Mouse (Mus musculus) lung, embryonic 14.5 days (tissue): ENCODE data around the gene Fam117a. TPM values are rescaled to one million over a fixed set of nuclear protein-coding genes. Genes with fewer than 3 reads are reported as not detected.

Experiments used
- ATAC-seq: fragments of 200-750 bp; cut with Nextera tagmentation; 2 replicates; pipeline ENCODE4 v1.8.0; 2017; ENCODE audit warnings: mild to moderate bottlenecking, moderate TSS enrichment, moderate library complexity; ENCODE audit not compliant: insufficient read depth
- DNase-seq: peaks from one replicate; pipeline ENCODE4 v3.0.0-alpha.2; 2015
- H3K27ac ChIP-seq: fragments of 300-500 bp; sonication (generic); 2 replicates; pipeline ENCODE4 v1.5.1; 2014; ENCODE audit warnings: low read depth, mild to moderate bottlenecking, moderate library complexity
- H3K27me3 ChIP-seq: fragments of 300-500 bp; sonication (generic); 2 replicates; pipeline ENCODE4 v1.6.1; 2014; ENCODE audit warnings: low read length, control low read depth; ENCODE audit not compliant: insufficient read depth
- H3K36me3 ChIP-seq: fragments of 300-500 bp; sonication (generic); 2 replicates; pipeline ENCODE4 v1.6.1; 2014; ENCODE audit warnings: control low read depth; ENCODE audit not compliant: insufficient read depth
- H3K4me1 ChIP-seq: fragments of 300-500 bp; sonication (generic); 2 replicates; pipeline ENCODE4 v1.6.1; 2014; ENCODE audit warnings: antibody characterized with exemption, control low read depth; ENCODE audit not compliant: insufficient read depth
- H3K4me2 ChIP-seq: fragments of 300-500 bp; sonication (generic); 2 replicates; pipeline ENCODE4 v1.6.1; 2014; ENCODE audit warnings: mild to moderate bottlenecking
- H3K4me3 ChIP-seq: fragments of 300-500 bp; sonication (generic); 2 replicates; pipeline ENCODE4 v1.5.1; 2014; ENCODE audit warnings: low read depth, low read length
- H3K9ac ChIP-seq: fragments of 300-500 bp; sonication (generic); 2 replicates; pipeline ENCODE4 v1.6.1; 2014
- H3K9me3 ChIP-seq: fragments of 300-500 bp; sonication (generic); 2 replicates; pipeline ENCODE4 v1.6.1; 2016; ENCODE audit warnings: low read depth, low read length, control low read depth
- CTCF ChIP-seq: IDR thresholded peaks from 2 replicates; pipeline ENCODE4 v1.5.1; 2016; ENCODE audit warnings: antibody characterized with exemption, low read depth
- WGBS: fragments of 180-500 bp; shearing (Covaris S2); extraction: QIAGEN DNeasy Blood & Tissue Kit; methylation state at CpG from one replicate; pipeline ENCODE4 v1.1.7; 2014; 5-methylcytosine and 5-hydroxymethylcytosine counted together
- polyA plus RNA-seq: library from polyadenylated mRNA; unstranded; fragments of >200 nt; fragmentation: Nextera tagmentation; extraction: Ambion mirVana; gene quantifications from 2 replicates; pipeline ENCODE4 v1.2.1, GENCODE M21; 2014

Fam117a gene
- polyA plus RNA-seq, 1 experiment from 2014 or later: 14.6 TPM

GRCm38 (mm10) chr11:95397843-95398835 lies 61.3 kb downstream of the Fam117a start:
- Histone ChIP-seq H3K9me3 (no peaks in the 10 kb centered on the region), H3K4me1 (no peaks in the 10 kb centered on the region), H3K27ac (no peak overlapping the region), H3K27me3 (no peaks in the 10 kb centered on the region; the same call in 1 of the 2 replicates), H3K9ac (no peak overlapping the region), H3K4me2 (peak overlapping the region; percentile 39; the same call in 1 of the 2 replicates), H3K4me3 (no peak overlapping the region), H3K36me3 (no peaks in the 10 kb centered on the region)
- 49% methylated on average over 14 of the region's 14 CpGs for WGBS
- ATAC-seq: no peak
- DNase-seq: peak; percentile 85
- TF ChIP-seq CTCF: peak; percentile 95

GRCm38 (mm10) chr11:95399520-95400020 lies 62.8 kb downstream of the Fam117a start:
- no peak overlapping the region for H3K9ac ChIP-seq
- H3K4me3 ChIP-seq: no peak overlapping the region
- H3K4me1 ChIP-seq: 0 out of 2 replicates have a peak, but pooled peaks cover 7% of the 10 kb centered on the region
- H3K4me2 ChIP-seq: no peak overlapping the region
- ATAC-seq: no peak
- no peak for TF ChIP-seq CTCF
- DNase-seq: no peak
- H3K9me3 ChIP-seq: no peaks in the 10 kb centered on the region
- no peak overlapping the region for H3K27ac ChIP-seq
- no peaks in the 10 kb centered on the region for H3K36me3 ChIP-seq
- 62% methylated on average over 13 of the region's 13 CpGs for WGBS
- H3K27me3 ChIP-seq: no peaks in the 10 kb centered on the region; the same call in 1 of the 2 replicates

- H3K9me3 ChIP-seq: no peaks in the 10 kb centered on the region
- H3K27me3 ChIP-seq: no peaks in the 10 kb centered on the region; the same call in 1 of the 2 replicates
- ATAC-seq (no peak), DNase-seq (no peak)
- 89% methylated on average over 5 of the region's 5 CpGs for WGBS
- no peak for TF ChIP-seq CTCF
- 0 out of 2 replicates have a peak, but pooled peaks cover 7% of the 10 kb centered on the region for H3K4me1 ChIP-seq
- no peak overlapping the region for H3K9ac ChIP-seq
- no peak overlapping the region for H3K4me3 ChIP-seq
- H3K36me3 ChIP-seq: no peaks in the 10 kb centered on the region
- no peak overlapping the region for H3K4me2 ChIP-seq
- H3K27ac ChIP-seq: no peak overlapping the region
Observed at GRCm38 (mm10) chr11:95401568-95401967, 64.8 kb downstream of the Fam117a start.

GRCm38 (mm10) chr11:95402196-95402595 lies 65.4 kb downstream of the Fam117a start:
- Histone ChIP-seq H3K4me2 (no peak overlapping the region), H3K4me1 (0 out of 2 replicates have a peak, but pooled peaks cover 7% of the 10 kb centered on the region), H3K27ac (no peak overlapping the region), H3K9ac (no peak overlapping the region), H3K36me3 (no peaks in the 10 kb centered on the region), H3K27me3 (no peaks in the 10 kb centered on the region; the same call in 1 of the 2 replicates), H3K9me3 (no peaks in the 10 kb centered on the region), H3K4me3 (no peak overlapping the region)
- TF ChIP-seq CTCF: no peak
- ATAC-seq (no peak), DNase-seq (no peak)
- WGBS: 31% methylated on average over 5 of the region's 5 CpGs

- no peak for ATAC-seq
- H3K27me3 ChIP-seq: no peaks in the 10 kb centered on the region; the same call in 1 of the 2 replicates
- H3K36me3 ChIP-seq: no peaks in the 10 kb centered on the region
- no peak overlapping the region for H3K4me3 ChIP-seq
- H3K4me1 ChIP-seq: 0 out of 2 replicates have a peak, but pooled peaks cover 7% of the 10 kb centered on the region
- TF ChIP-seq CTCF: no peak
- 25% methylated on average over 8 of the region's 8 CpGs for WGBS
- H3K9ac ChIP-seq: no peak overlapping the region
- peak; percentile 22 for DNase-seq
- no peaks in the 10 kb centered on the region for H3K9me3 ChIP-seq
- no peak overlapping the region for H3K4me2 ChIP-seq
- H3K27ac ChIP-seq: no peak overlapping the region
Observed at GRCm38 (mm10) chr11:95402658-95403101, 65.9 kb downstream of the Fam117a start.

GRCm38 (mm10) chr11:95403382-95404340 lies 66.8 kb downstream of the Fam117a start:
- no peak overlapping the region for H3K9ac ChIP-seq
- no peaks in the 10 kb centered on the region for H3K9me3 ChIP-seq
- no peaks in the 10 kb centered on the region for H3K36me3 ChIP-seq
- 0 out of 2 replicates have a peak, but pooled peaks cover 7% of the 10 kb centered on the region for H3K4me1 ChIP-seq
- DNase-seq (peak; percentile 23), ATAC-seq (peak; percentile 24; the same call in 1 of the 2 replicates)
- no peak overlapping the region for H3K27ac ChIP-seq
- H3K4me2 ChIP-seq: no peak overlapping the region
- no peak for TF ChIP-seq CTCF
- WGBS: 64% methylated on average over 16 of the region's 16 CpGs
- no peak overlapping the region for H3K4me3 ChIP-seq
- no peaks in the 10 kb centered on the region; the same call in 1 of the 2 replicates for H3K27me3 ChIP-seq
